Mouse (Mus musculus) spleen, adult 12 weeks (tissue): ENCODE results near the gene Cfap65.

Experiments used
- DNase-seq: peaks from one replicate; pipeline ENCODE4 v3.0.0; 2022; ENCODE audit warnings: low spot score

Cfap65 gene

DNA sequence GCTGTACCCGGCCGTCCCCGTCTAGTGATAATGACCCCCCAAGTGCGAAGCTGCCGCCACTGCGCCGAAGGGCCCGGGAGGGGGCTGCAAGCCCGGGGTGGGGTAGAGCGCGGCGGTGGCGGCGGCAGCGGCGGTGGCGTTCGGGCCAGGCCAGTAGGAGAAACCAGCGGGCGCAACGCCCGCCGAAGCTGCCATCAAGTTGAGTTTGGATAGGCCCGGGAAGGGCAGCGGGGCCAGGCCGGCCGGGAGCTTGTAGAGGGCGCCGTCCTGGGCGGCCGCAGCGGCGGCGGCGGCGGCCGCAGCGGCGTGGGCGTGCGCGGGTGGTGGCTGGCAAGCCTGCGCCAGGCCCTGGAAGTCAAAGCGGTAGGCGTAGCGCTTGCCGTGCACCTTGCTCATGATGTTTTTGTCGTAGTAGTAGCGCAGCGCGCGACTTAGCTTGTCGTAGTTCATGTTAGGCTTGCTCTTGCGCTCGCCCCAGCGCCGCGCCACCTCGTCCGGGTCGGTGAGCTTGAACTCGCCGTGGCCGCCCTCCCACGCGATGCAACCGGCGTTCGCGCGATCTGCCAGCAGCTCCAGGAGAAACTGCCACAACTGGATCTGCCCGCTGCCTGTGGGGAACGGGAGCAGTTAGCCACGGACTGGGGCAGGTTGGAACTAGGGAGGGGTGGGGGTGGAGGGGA is 53.2 kb downstream of the Cfap65 start:
- no peak for DNase-seq

DNA sequence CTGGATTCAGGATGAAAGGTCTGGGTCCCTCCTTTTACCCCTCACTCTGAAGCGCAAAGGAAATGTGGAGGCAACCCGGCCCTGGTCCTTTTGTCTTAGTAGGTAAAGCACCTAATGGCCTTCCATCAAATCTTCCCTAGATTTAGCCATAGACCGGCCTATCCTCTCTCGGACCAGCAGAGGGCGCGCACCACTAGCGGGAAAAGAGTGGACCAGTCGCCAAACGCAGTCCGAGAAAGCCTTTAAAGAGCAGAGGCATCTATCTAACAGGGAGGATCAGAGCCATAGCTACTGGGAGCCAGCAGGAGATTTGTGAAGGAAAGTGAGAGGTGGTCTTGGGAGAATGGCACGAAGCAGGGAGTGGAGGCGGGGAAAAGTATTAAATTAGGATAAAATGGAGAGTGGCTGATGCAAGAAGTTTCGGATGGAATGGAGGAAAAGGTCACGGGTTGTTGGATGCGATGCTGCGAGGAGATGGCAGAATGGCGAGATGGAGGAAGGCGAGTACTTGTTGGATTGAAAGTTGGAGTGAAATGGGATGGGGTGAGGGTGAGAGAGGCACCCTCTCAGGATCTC is 54.5 kb downstream of the Cfap65 start:
- peak; percentile 9 for DNase-seq

DNA sequence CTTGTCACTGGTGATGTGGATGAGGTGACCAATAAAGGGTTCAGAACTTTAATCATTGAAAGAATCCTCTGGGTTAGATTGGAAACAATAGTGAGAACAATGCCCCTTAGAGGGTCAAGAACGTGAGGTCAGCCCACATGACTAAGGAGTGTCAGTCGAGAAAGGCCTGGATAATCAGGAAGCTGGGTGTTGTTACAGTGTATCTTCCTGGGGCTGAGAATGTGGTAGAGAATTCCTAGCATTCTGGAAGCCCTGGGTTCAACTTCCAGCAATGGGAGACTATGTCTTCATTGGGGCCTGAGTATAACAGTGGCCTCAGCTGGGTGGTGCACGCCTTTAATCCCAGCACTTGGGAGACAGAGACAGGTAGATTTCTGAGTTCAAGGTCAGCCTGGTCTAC is 58.2 kb downstream of the Cfap65 start:
- DNase-seq: no peak

DNA sequence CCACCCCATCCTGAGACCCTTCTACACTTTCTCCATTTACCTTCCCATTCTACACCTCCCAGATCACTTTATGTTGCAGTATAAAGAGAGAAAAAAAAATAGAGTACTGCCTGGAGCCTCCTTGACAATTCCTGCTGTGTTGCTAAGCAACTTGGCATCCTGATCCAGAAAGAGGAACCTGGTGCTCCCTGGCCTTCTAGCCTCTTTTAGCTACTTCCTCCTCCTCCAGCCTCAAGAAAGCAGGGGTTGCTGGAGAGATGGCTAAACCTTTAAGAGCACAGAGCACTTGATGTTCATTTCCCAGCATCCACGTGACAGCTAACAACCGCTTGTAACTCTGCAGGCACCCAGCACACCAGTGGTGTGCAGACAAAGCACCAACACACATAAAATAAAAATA is 63.2 kb downstream of the Cfap65 start:
- no peak for DNase-seq

DNA sequence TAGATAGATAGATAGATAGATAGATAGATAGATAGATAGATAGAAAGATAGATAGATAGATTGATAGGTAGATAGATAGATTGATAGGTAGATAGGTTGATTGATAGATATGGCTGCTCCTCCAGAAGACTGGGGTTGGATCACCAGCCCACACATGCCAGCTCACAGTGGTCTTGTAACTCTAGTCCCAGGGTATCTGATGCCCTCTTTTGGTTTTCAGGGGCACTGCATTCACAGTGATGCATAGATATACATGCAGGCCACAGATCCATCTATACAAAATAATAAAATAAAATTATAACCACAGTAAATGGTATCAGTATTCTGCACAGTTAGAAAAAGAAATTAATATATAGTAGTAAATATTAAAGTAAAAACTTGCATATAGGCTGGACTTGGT is 73.6 kb downstream of the Cfap65 start:
- no peak for DNase-seq

DNA sequence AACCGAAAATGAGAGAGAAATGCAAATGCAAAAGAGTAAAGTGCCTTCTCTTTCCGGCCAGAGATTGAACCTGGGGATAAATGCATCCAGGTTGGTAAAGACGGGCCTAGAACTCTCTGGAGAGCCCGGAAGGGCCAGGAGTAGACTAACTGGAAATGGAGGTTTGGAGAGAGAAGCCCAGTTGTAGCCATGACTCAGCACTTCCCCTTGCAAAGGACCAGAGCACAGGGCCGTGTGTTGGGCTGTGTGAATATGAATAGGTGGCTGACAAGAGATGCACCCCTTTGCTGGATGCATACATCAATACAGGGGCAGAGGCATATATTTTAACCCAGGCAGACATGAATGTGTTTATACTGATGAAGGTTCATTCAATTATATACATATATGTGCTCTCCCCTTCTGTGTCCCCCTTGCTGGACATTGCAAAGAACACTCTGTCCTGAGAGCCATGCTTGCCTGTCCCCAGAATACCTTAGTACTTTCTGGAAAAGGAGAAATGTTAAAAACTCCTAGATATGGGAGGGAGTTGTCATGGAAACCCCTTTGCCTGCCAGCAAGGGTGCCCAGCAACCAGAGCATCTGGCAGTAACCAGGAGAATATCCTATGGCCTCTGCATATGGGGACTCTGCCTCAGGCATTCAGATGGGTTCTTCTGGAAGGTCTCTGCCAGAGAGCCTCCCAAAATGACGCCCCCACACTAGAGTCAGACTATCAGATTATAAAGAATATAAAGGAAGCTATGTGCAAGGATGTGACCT is 76.0 kb downstream of the Cfap65 start:
- no peak for DNase-seq

DNA sequence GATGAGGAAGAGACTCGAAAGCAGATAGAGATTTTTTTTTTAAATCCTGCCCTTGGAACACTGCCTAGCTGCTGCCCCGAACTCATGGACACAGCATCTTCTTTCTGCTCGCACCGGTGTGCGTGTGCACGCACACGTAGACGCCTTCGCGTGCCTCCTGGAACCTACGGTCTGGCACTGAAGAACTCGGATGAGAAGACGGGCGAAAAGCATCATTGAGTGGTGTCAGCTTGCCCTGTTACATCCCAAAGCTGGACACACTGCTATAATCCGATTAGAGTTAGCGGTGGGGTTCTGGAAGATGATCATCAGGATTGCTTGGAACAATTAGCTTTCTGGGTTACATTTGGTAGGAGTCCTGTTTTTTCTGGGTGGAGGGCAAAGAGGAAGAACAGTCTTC is 76.6 kb downstream of the Cfap65 start:
- DNase-seq: no peak

DNA sequence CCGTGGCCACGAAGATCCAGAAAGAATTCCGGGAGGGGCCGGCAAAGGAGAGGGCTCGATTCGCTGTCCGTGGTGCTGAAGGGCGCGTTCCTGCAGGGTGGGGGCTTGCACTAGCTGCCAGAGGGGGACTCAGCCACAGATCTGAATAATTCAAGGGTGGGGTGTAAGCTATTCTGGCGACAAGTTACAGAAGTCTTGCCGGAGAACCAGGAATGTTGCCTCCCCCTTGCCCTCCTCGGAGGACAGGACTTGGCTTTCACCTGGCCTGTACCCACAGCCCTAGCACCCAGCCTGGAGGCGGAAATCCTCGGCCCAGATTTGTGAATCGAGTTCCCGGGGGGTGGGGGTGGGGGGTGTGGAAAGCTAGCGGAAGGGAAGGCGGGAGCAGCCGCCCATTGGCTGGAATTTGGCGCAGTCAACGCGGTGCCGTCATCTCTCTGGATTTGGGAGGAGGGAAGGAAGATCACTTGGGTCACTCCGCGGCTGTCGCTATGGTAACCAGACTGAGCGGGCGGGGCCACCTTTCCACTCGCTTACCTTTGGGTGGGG is 77.2 kb downstream of the Cfap65 start:
- DNase-seq: no peak

DNA sequence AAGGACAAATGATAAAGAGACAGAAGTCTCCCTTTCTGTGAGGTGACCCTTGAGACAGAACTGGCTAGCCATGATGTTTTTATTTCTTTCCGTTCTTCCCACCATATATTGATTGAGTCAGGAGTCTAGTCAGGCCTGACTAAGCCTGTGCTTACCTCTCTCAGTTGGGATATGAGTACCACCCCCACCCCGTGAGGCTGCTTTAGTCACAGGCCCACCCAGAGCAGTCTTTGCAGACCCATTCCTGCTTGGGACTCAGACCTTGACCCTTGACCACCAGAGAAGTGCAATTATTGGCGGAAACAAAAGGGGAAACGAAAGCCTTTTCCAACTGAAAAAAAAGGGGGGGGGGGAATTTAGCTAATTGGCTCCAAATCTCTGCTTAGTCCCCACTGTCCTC is 77.7 kb downstream of the Cfap65 start:
- no peak for DNase-seq

DNA sequence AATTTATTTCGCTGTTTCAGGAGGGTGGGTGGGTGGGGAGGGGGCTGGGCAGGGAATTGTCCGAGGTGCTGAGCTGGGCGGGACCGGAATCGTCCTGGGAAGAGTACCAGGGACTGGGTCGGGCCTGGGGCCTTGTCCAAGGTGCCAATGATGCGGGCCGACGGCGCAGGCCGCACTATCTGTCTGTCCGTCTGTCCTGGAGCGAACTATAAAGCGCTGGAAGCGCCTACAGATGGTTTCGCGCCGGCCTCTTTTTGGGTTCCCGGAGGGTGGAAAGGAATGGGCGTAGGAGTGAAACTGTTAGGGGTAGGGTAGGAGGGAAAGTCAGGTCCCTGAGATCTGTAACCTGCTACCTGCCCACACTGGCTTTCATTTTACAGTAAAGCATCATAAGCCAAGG is 78.2 kb downstream of the Cfap65 start:
- no peak for DNase-seq

DNA sequence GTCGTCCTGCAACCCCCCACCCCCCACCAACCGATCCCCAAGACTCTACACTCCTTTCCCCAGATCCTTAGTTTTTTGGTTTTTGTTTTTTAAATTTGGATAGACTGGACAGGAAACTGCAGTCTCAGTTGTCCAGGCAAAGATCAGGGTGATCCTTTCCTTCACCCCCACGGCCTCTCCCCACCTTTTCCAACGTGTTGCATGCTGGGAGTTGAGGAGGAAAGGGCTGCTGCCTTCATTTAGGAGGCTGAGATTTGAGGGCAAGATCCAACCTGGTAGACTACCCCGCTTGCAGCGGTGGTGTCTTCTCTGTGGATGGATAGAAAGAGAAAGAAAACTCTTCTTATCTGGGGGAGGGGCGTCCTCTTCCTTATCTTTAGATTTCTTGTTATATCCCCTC is 78.6 kb downstream of the Cfap65 start:
- no peak for DNase-seq

DNA sequence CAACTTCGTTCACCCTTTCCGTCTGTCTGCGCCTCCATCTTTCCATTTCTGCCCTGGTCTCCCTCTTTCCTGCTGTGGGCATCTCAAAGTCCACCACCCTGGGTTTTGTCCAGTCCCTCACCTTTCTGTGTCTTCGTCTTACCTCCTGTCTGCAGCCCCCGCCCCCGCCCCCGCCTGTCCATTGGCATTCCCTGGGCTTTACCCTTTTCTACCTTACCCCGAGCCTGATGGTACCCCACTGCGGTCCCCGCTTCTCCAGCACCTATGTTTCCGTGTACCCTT is 79.0 kb downstream of the Cfap65 start:
- DNase-seq: no peak

DNA sequence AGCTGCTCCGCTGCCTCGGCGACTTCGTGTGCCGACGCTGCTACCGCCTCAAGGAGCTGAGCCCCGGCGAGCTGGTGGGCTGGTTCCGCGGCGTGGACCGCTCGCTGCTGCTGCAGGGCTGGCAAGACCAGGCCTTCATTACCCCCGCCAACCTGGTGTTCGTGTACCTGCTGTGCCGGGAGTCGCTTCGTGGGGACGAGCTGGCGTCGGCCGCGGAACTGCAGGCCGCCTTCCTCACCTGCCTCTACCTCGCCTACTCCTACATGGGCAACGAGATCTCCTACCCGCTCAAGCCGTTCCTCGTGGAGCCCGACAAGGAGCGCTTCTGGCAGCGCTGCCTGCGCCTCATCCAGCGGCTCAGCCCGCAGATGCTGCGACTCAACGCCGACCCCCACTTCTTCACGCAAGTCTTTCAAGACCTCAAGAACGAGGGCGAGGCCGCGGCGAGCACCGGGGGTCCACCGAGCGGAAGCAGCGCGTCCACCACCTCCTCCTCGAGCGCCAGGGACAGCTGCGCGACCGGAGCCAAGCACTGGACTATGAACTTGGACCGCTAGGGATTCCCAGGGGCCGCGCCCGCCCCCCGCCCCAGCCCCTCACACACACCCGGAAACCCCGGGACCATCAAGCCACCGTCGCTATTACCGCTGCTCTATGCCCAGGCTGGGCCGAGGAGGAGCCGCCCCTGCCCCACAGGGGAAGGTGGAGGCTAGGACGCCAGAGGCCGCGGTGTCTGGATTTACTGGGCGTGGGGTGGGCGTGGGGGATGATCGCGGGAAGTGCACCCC is 79.6 kb downstream of the Cfap65 start:
- no peak for DNase-seq

DNA sequence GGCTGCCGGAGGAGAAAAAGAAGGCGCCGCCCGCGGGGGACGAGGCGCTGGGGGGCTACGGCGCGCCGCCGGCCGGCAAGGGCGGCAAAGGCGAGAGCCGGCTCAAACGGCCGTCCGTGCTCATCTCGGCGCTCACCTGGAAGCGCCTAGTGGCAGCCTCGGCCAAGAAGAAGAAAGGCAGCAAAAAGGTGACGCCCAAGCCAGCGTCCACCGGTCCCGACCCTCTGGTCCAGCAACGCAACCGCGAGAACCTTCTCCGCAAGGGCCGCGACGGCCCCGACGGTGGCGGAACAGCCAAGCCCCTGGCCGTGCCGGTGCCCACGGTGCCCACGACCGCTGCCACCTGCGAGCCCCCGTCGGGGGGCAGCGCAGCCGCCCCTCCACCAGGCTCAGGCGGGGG is 80.2 kb downstream of the Cfap65 start:
- no peak for DNase-seq

DNA sequence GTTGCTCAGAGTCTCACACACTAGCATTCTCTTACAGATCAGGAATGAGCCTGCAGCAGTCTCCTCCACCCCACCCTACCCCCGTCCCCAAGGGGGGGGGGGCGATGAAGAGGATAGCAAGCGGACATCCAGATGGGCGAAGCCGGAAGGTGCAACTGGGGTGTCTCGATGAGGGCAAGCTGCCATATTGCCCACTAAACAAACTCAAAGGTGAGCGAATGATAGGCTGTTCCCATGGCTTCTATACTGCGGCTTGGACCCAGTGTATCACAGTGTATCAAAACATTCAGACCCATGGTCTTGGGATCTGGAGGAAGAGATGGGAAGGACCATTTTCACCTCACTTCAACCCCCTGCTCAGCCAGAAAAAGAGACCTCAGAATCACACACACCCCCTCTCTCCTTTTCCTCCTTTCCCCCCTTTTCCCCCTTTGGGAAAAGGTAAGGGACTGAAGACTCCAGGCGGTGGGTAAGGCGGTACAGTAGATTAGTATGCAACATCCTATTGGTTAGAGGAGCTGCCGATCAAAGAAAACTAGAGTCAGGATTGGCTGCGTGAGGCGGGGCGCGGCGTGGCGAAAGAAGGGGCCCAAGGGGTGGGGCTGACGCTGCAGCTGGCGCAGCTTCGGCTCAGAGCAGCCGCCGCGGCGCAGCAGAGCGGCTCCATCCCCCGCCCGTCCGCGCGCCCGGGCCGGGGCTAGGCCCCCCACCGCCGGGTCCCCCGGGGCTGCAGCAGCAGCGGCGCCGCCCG is 80.9 kb downstream of the Cfap65 start, which contains the start of gene Cdk5r2:
TSS of gene Cdk5r2 (plus strand) at position 629 of the 751 bp plus-strand sequence.
- DNase-seq: peak; percentile 17
